Mouse (Mus musculus): ENCODE results near the gene Ccdc148.

DNA sequence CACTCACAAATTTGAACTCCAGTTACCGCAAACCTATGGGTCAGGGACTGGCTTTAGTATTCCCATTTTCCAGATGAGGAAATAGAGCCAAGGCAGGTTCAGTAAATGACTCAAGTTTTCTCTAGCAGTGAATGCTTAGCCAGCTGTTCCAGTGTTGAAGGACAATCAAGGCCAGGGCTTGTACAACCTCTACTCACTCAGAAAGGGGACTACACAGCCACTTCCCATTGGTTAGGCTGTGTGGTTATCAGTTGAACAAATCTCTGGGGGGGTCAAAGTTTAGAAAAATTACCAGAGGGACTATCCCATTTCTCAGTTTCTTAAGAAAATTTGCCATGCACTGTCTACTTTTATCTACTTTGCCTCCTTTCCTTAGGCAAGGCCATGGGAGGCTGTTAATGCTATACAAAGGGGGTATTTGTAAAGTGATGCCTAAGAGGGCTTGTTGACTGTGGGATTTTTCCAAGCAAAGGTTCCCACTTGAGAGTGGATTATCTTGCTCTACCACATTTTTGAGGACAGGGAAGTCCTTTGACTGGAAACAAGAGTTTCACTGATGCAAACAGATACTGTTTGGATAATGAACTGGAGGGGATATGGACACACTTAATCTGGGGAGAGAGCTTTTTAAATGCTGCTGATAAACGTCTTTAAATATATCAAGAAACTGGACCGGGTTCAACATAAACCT is 331.4 kb downstream of the Ccdc148 start:
- TF ChIP-seq POLR2AphosphoS2 (IDR thresholded peaks at IDR 0.05; ENCODE audit: low read length) (no peak), ZC3H11A (IDR thresholded peaks at IDR 0.05; ENCODE audit: low read depth, low read length) (no peak), GATA1 (IDR thresholded peaks at IDR 0.05; ENCODE audit: low read depth, low read length) (no peak), EP300 (IDR thresholded peaks at IDR 0.05; ENCODE audit: low read depth in 1 of 2, low read length in 2 of 2) (no peak), E2F4 (IDR thresholded peaks at IDR 0.05; ENCODE audit: borderline replicate concordance, low read depth, low read length) (no peak), GABPA (IDR thresholded peaks at IDR 0.05; ENCODE audit: low read depth, low read length) (no peak), POLR2A (IDR thresholded peaks at IDR 0.05; ENCODE audit: control insufficient read depth in 1 of 2, insufficient read depth in 1 of 2, low read depth in 1 of 2, low read length in 2 of 2, poor library complexity in 1 of 2) (no peak), CTCF (IDR thresholded peaks at IDR 0.05 in 2 of 3, conservative IDR thresholded peaks at IDR 0.05 in 1 of 3; ENCODE audit: control insufficient read depth in 1 of 3, insufficient read depth in 1 of 3, low read depth in 2 of 3, low read length in 3 of 3, poor library complexity in 1 of 3, severe bottlenecking in 1 of 3) (no peak), MAFK (IDR thresholded peaks at IDR 0.05; ENCODE audit: borderline replicate concordance, low read depth, low read length) (no peak), ZNF384 (IDR thresholded peaks at IDR 0.05; ENCODE audit: low read depth, low read length) (no peak), CHD2 (IDR thresholded peaks at IDR 0.05; ENCODE audit: low read length) (no peak)

Data from MEL (cell line).